Mouse (Mus musculus) liver, embryonic 11.5 days (tissue): ENCODE data around the gene Tsc22d4. TPM values are rescaled to one million over a fixed set of nuclear protein-coding genes. Genes with fewer than 3 reads are reported as not detected.

Source experiments
- ATAC-seq: fragments of 200-750 bp; cut with Nextera tagmentation; replicated peaks from 2 replicates; pipeline ENCODE4 v1.8.0; 2017; ENCODE audit warnings: moderate number of reproducible peaks, mild to moderate bottlenecking, moderate TSS enrichment, moderate library complexity; ENCODE audit not compliant: low FRiP score
- DNase-seq: peaks from one replicate; pipeline ENCODE4 v3.0.0-alpha.2; 2017; ENCODE audit warnings: low spot score
- H3K27ac ChIP-seq: fragments of 300-500 bp; sonication (generic); 2 replicates; pipeline ENCODE4 v1.5.1; 2014; ENCODE audit warnings: mild to moderate bottlenecking, low read depth, low read length, control low read depth
- H3K27me3 ChIP-seq: fragments of 300-500 bp; sonication (generic); replicated peaks from 2 replicates; pipeline ENCODE4 v1.6.1; 2014; ENCODE audit warnings: low read length, mixed read lengths; ENCODE audit not compliant: control insufficient read depth, insufficient read depth
- H3K36me3 ChIP-seq: fragments of 300-500 bp; sonication (generic); 2 replicates; pipeline ENCODE4 v1.6.1; 2014; ENCODE audit warnings: mild to moderate bottlenecking, low read length, moderate library complexity, mixed read lengths; ENCODE audit not compliant: control insufficient read depth, insufficient read depth
- H3K4me1 ChIP-seq: fragments of 300-500 bp; sonication (generic); replicated peaks from 2 replicates; pipeline ENCODE4 v1.6.1; 2014; ENCODE audit warnings: low read length, mixed read lengths; ENCODE audit not compliant: control insufficient read depth, insufficient read depth
- H3K4me2 ChIP-seq: fragments of 300-500 bp; sonication (generic); 2 replicates; pipeline ENCODE4 v1.6.1; 2014; ENCODE audit warnings: mild to moderate bottlenecking, control low read depth, moderate library complexity
- H3K4me3 ChIP-seq: fragments of 300-500 bp; sonication (generic); 2 replicates; pipeline ENCODE4 v1.5.1; 2014; ENCODE audit warnings: low read depth, low read length, control low read depth
- H3K9ac ChIP-seq: fragments of 300-500 bp; sonication (generic); 2 replicates; pipeline ENCODE4 v1.6.1; 2014; ENCODE audit warnings: low read depth, low read length, control low read depth
- H3K9me3 ChIP-seq: fragments of 300-500 bp; sonication (generic); 2 replicates; pipeline ENCODE4 v1.6.1; 2016; ENCODE audit warnings: low read length, inconsistent platforms, mixed read lengths; ENCODE audit not compliant: control insufficient read depth
- WGBS: fragments of 180-500 bp; shearing (Covaris S2); extraction: QIAGEN DNeasy Blood & Tissue Kit; methylation state at CpG from one replicate; pipeline ENCODE4 v1.1.7; 2014; 5-methylcytosine and 5-hydroxymethylcytosine counted together
- polyA plus RNA-seq: library from polyadenylated mRNA; unstranded; fragments of >200 nt; fragmentation: Nextera tagmentation; extraction: Ambion mirVana; gene quantifications from 2 replicates; pipeline ENCODE4 v1.2.1, GENCODE M21; 2014

The Tsc22d4 gene
- polyA plus RNA-seq, 1 experiment from 2014 or later: 134 TPM

DNA sequence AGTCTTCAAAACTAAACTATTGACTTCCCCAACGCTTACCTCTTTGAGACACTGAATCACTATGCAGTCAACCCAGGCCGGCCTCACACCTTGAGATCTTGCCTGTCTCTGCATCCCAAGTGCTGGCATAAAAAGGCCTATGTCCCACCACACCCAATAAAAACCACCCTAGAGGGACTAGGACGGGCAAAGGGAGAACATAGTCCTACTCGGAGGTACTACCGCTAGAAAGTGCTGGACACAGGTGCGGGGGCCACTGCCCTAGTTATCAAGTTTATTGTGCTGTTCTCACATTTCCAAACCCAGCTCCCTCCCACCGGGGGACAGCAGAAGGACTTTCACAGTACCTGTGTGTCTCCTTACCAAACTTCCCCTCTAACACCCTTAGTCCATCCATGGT is 36.1 kb downstream of the Tsc22d4 start:
- 86% methylated on average over 7 of the region's 7 CpGs for WGBS

GRCm38 (mm10) chr5:137782776-137783522 is 37.4 kb downstream of the Tsc22d4 start:
- Histone ChIP-seq H3K27me3 (no peaks in the 10 kb centered on the region), H3K4me1 (peaks cover 35% of the 10 kb centered on the region), H3K27ac (no peak overlapping the region), H3K9me3 (no peaks in the 10 kb centered on the region), H3K4me2 (peak overlapping the region; percentile 98), H3K9ac (no peak overlapping the region), H3K4me3 (peak overlapping the region; percentile 2; the same call in 1 of the 2 replicates), H3K36me3 (peaks cover 29% of the 10 kb centered on the region)
- 86% methylated on average over 13 of the region's 13 CpGs for WGBS
- DNase-seq (no peak), ATAC-seq (no peak)

More for the DNA sequence above, 36.1 kb downstream of the Tsc22d4 start:
- H3K27ac ChIP-seq: no peak overlapping the region
- peaks cover 33% of the 10 kb centered on the region for H3K4me1 ChIP-seq
- DNase-seq: no peak
- peaks cover 29% of the 10 kb centered on the region for H3K36me3 ChIP-seq
- H3K4me3 ChIP-seq: no peak overlapping the region
- ATAC-seq: no peak
- H3K4me2 ChIP-seq: no peak overlapping the region; the same call in 1 of the 2 replicates
- H3K27me3 ChIP-seq: no peaks in the 10 kb centered on the region
- no peaks in the 10 kb centered on the region for H3K9me3 ChIP-seq
- H3K9ac ChIP-seq: no peak overlapping the region

DNA sequence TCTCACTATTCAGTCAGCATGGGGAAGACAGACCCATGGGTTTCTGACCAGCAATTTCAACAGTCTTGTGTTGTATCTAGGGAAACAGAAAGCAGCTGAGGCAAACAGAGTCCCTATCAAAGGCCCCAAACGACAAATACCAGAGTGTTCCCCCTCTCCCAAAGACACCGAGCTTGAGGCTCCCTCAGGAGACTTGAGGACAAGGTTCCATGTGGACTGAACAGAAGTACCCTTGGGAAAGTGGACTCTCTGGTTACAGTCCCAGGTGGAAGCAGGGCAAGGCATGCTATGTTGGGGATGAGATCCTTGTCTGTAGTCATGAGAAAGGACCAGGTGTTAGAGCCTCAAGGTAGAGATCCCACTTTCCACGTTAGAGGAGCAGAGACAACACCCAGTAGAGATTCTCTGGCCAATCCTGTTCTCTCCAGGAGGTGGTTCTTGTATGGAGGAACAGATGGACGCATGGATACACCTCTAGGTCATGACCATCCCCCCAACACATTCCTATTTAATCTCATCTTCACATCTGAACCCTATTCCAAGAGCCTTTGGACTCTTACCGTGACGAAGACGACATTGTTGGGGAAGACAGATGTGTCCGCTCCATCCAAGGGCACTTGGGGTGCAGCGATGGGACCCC is 38.5 kb downstream of the Tsc22d4 start:
- Histone ChIP-seq H3K27me3 (no peaks in the 10 kb centered on the region), H3K9ac (peak overlapping the region; percentile 97), H3K4me3 (peak overlapping the region; percentile 92), H3K4me1 (peaks cover 35% of the 10 kb centered on the region), H3K4me2 (peak overlapping the region; percentile 98), H3K27ac (no peak overlapping the region), H3K36me3 (peaks cover 29% of the 10 kb centered on the region), H3K9me3 (no peaks in the 10 kb centered on the region)
- no peak for DNase-seq
- no peak for ATAC-seq
- 68% methylated on average over 9 of the region's 9 CpGs for WGBS

GRCm38 (mm10) chr5:137784546-137784945 is 39.0 kb downstream of the Tsc22d4 start:
- peak overlapping the region; percentile 99; the same call in 1 of the 2 replicates for H3K27ac ChIP-seq
- H3K4me2 ChIP-seq: peak overlapping the region; percentile 98
- H3K9ac ChIP-seq: peak overlapping the region; percentile 97
- ATAC-seq (no peak), DNase-seq (no peak)
- no peaks in the 10 kb centered on the region for H3K27me3 ChIP-seq
- no peaks in the 10 kb centered on the region for H3K9me3 ChIP-seq
- peaks cover 34% of the 10 kb centered on the region for H3K4me1 ChIP-seq
- peaks cover 29% of the 10 kb centered on the region for H3K36me3 ChIP-seq
- 81% methylated on average over 14 of the region's 14 CpGs for WGBS
- H3K4me3 ChIP-seq: peak overlapping the region; percentile 92

GRCm38 (mm10) chr5:137785164-137786031 is 39.9 kb downstream of the Tsc22d4 start:
- Histone ChIP-seq H3K4me3 (peak overlapping the region; percentile 92), H3K9me3 (no peaks in the 10 kb centered on the region), H3K4me1 (peaks cover 25% of the 10 kb centered on the region), H3K9ac (peak overlapping the region; percentile 97), H3K36me3 (peaks cover 28% of the 10 kb centered on the region), H3K4me2 (peak overlapping the region; percentile 98), H3K27ac (peak overlapping the region; percentile 99), H3K27me3 (no peaks in the 10 kb centered on the region)
- ATAC-seq: peak; percentile 13; the same call in 1 of the 2 replicates
- peak; percentile 52 for DNase-seq
- WGBS: 2% methylated on average over 59 of the region's 62 CpGs

DNA sequence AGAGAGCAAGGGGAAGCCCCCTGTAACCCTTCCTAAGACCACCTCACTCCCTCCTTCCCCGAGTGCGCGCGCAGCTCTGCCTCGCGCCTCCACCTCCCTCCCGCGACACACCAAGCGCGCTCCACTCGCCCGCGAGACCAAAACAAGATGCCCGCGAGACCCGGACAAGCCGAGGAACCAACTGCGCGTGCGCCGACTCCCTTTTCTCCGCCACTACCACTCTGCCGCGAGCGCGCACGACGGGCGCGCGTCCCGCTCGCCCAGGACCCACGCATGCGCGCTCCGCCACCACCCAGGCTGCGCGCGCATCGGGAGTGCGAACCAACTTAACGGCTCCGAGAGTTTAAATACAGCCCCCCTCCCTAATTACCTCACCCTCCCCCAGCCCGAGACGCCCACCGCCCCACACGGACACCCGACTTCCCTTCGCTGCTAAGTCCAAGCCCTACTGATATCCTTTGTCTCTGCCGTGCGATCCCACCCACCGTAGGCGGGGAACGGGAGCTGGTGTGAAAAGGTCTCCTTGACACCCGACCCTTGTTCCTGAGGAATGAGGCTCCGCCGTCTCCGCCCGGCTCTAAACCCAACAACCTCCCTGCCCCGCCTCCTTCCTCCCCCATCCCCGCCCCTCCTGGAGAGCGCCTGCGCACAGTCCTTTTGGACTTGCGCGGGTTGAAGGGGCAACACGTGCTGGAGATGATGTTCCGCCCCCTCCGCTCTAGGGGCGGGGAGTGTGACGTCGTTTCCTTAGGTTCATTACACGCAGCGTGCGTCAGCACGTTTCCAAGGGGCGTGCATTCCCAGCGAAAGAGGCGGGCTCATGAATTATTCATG is 40.8 kb downstream of the Tsc22d4 start:
- peak overlapping the region; percentile 98 for H3K4me2 ChIP-seq
- peak overlapping the region; percentile 97 for H3K9ac ChIP-seq
- DNase-seq: peak; percentile 98
- ATAC-seq: peak; percentile 85
- peaks cover 21% of the 10 kb centered on the region for H3K36me3 ChIP-seq
- H3K4me1 ChIP-seq: peaks cover 24% of the 10 kb centered on the region
- no peaks in the 10 kb centered on the region for H3K27me3 ChIP-seq
- H3K4me3 ChIP-seq: peak overlapping the region; percentile 92
- peak overlapping the region; percentile 99 for H3K27ac ChIP-seq
- H3K9me3 ChIP-seq: no peaks in the 10 kb centered on the region
- under 1% methylated on average over 78 of the region's 79 CpGs for WGBS

DNA sequence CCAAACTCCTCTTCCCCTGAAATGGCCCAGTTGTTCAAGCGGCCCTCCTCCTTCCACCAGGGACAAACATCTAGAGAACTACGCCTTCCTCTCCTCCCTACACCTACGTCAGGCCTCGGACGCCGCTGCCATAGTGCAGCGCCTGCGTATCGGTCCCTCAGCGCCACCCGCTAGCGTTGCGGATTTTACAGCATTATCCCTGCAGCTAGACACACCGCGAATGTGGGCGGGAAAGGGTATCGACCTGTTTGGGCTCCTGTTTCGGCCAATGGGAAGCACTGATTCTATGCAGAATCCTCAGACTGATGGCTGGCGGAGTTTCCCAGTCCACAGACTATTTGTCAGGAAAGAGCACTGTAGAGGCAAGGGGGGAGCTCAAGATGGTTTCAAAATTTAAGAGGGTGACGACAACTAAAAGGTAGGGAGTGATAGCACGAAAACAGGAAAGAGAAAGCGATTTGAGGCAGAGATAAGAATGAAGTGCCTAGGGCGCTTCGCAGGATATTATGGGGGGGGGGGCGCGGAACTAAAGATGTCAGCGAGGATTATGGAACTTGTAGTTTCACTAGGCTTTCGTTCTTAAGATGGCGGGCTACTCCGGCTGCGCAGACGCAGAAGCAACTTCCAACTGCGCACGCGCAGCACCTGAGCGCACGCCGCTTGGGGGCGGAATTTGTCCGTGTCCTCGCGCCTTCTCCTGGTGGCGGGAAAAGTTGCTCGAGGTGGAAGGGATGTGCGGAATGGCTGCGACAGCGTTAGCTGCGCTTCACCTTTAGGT is 41.8 kb downstream of the Tsc22d4 start, which contains the start of the genes Mepce and Zcwpw1:
Mepce (minus strand) TSS at position 505 of the 778 bp plus-strand sequence.
Zcwpw1 (plus strand) TSS at position 648 of the 778 bp plus-strand sequence.
- H3K4me1 ChIP-seq: peaks cover 20% of the 10 kb centered on the region
- H3K4me3 ChIP-seq: peak within 1 kb of the TSS; percentile 92
- peak within 1 kb of the TSS; percentile 97 for H3K9ac ChIP-seq
- peak within 1 kb of the TSS; percentile 98 for H3K4me2 ChIP-seq
- H3K36me3 ChIP-seq: peaks cover 12% of the 10 kb centered on the region
- H3K27me3 ChIP-seq: no peaks in the 10 kb centered on the region
- peak within 1 kb of the TSS; percentile 99 for H3K27ac ChIP-seq
- under 1% methylated on average over 48 of the region's 48 CpGs for WGBS
- DNase-seq (peak; percentile 90), ATAC-seq (peak; percentile 74)
- no peaks in the 10 kb centered on the region for H3K9me3 ChIP-seq
